Mouse (Mus musculus) heart, adult 2 months (tissue): ENCODE data around the gene Dnmbp.

Source experiments
- CTCF ChIP-seq: fragments of 200-600 bp; IDR thresholded peaks from 2 replicates; pipeline ENCODE4 v1.8.1; 2022; ENCODE audit warnings: antibody characterized with exemption, mild to moderate bottlenecking, moderate library complexity
- EP300 ChIP-seq: fragments of 200-500 bp; IDR thresholded peaks from 2 replicates; pipeline ENCODE4 v1.6.1; 2011; ENCODE audit warnings: low read depth, low read length, control low read depth; ENCODE audit not compliant: insufficient read depth
- POLR2A ChIP-seq: fragments of 200-500 bp; IDR thresholded peaks from 2 replicates; pipeline ENCODE4 v1.6.1; 2011; ENCODE audit warnings: mild to moderate bottlenecking, low read depth, low read length, control low read depth; ENCODE audit not compliant: insufficient read depth

GRCm38 (mm10) chr19:43904327-43904726 is 35.7 kb downstream of the Dnmbp start:
- TF ChIP-seq CTCF (no peak), POLR2A (no peak), EP300 (no peak)
